Mouse (Mus musculus): ENCODE data around the gene Adar.
"Not testable (repeated sequence)": the region's sequence is repeated elsewhere in the genome, so short reads cannot be mapped to it uniquely, and the experiment has no call there.

Adar gene

GRCm38 (mm10) chr3:89794616-89795015 lies 79.8 kb downstream of the Adar start:
- DNase-seq (ENCODE audit: low read depth): no peak

GRCm38 (mm10) chr3:89795746-89796145 lies 80.9 kb downstream of the Adar start:
- peak; percentile 82 for DNase-seq (ENCODE audit: low read depth)

GRCm38 (mm10) chr3:89796358-89796757 lies 81.5 kb downstream of the Adar start:
- DNase-seq (ENCODE audit: low read depth): peak; percentile 40

- DNase-seq (ENCODE audit: low read depth): no peak
Measured at GRCm38 (mm10) chr3:89798518-89798917, 83.7 kb downstream of the Adar start.

DNA sequence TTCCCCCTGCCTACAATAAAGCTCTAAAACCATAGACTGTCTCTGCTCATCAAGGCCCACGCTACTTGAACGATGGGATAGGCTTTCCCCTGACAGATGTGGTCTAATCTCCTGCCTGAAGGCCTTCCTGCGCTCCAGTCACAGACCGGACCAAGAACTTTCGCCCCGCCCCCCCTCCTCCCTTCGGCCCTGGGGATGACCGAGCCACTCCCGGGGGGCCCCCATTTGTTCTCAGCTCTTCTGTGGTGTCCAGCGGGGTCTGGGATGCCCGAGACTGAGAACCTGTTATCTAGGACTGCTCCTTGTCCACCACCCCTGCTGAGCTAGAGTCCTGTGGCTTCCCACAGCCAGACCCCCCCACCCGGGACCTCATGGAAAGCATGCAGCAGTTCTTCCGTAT lies 84.7 kb downstream of the Adar start:
- no peak for DNase-seq (ENCODE audit: low read depth)

DNA sequence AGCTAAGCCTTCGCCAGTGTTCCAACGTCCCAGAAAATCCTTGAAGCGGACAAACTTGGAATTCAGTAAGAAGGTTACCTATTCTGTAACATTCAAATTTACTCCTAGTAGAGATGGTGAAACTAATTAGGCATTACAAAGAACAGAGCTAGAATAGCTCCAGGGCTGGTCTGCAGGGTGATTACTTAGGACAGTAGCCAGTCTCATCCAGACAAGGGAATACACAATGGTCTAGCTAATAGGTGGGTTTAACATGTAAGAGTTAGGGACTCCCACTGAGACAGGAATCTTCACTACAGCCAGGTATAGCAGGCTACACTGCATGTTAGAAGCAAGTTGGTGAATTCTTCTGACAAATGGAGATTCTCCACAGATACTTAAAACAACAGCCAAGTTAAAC lies 85.3 kb downstream of the Adar start:
- DNase-seq (ENCODE audit: low read depth): not testable (repeated sequence)

DNA sequence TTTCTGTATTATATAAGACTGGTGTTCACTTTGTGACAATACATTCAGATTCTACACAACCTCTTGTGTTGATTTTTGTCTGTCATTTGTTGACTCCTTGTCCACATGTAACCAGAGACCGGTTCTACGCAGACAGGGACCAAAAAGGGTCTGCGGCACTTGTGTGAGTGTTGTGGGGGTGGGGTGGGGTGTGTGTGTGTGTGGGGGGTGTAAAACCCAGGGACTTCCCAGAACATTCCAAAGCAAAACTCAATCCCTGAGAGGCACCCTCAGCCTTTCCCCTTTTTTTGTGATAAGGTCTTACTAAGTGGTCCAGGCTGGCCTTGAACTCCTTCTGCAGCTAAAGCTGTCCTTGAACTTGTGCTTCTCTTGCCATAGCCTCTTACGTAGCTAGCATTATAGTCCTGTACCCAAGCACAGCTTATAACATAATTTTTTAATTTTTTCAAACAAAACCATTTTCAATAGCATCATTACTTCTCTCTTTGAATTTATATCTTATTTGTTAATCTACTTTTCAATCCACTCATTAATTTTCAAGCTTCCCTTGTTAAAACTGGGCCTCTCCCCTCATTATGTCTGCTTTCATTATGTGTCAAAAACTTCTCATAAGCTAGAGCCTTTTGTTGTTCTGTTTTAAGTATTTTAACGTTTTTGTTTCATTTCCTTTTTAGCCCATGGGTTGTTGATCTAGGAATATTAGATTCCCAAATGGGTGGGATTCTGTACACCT lies 86.1 kb downstream of the Adar start:
- DNase-seq (ENCODE audit: low read depth): no peak

- peak; percentile 67 for DNase-seq (ENCODE audit: low read depth)
Measured at GRCm38 (mm10) chr3:89801507-89801847, 86.7 kb downstream of the Adar start.

DNA sequence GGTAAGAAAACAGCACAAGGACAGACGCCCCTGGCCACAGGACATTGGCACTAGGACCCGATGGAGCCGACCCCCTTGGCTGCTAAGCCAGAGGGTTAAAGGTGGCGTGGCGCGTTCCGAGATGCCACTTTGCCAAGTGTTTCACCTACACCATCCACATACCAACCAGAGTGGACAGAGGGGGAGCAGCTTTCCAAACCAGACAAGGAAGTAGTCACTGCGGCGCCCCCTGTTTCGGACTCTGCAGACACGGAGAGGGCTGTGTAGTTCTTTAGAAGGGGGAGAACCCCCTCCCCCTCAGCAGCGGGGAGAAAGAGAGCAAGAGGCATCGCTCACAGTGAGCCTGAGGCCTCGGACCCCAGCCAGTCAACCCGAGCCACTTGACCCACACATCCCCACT lies 88.1 kb downstream of the Adar start:
- DNase-seq (ENCODE audit: low read depth): no peak
